Mouse (Mus musculus): Measurements from ENCODE around the gene Glis1. TPM values are rescaled to one million over a fixed set of nuclear protein-coding genes. Genes with fewer than 3 reads are reported as not detected.

The Glis1 gene
- polyA plus RNA-seq, 1 experiment: 0.21 TPM

DNA sequence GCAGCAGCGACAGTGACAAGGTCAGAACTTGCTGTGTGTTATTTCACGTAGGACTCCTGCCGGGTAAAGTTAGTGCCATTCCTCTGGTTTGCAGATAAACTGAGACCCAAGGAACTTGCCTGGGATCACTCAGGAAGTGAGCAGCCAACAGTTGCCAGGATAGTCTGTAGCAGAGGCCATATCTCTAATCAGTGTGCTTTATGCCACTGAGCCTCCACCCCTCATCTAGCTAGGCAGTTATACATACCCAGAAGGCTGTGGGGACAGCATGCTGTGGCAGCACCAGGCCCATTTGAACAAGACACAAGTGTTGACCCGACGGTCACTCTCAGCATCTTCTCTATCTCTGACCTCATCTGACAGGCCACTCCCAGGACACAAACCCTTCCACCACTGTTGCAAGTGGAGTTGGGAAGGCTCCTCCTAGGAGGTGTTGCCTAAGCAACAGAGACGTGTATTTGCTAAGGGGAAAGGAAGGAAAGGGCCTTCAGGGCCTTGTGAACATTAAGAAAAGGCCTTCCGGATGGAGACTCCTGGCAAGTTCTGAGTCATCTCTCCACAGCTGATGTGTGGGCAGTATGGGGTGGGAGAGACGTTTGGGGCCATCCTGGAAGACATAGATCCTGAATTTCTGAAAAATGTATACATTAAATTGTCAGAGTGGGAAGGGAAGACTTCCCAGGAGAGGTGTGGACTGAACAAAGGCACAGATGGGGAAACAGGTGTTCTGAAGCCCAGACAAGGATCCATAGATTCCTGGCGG lies 177.7 kb downstream of the Glis1 start:
- Histone ChIP-seq H3K27me3 (ENCODE audit: control insufficient read depth) (no peaks in the 10 kb centered on the region), H3K4me3 (replicated peaks) (no peak overlapping the region), H3K4me1 (ENCODE audit: control insufficient read depth) (peaks cover 21% of the 10 kb centered on the region), H3K36me3 (ENCODE audit: control insufficient read depth) (no peaks in the 10 kb centered on the region), H3K9me3 (ENCODE audit: control insufficient read depth, low read length) (no peaks in the 10 kb centered on the region)
- TF ChIP-seq TAL1 (IDR thresholded peaks at IDR 0.05; ENCODE audit: low read length) (no peak), GATA1 (IDR thresholded peaks at IDR 0.05; ENCODE audit: low read length) (no peak)

DNA sequence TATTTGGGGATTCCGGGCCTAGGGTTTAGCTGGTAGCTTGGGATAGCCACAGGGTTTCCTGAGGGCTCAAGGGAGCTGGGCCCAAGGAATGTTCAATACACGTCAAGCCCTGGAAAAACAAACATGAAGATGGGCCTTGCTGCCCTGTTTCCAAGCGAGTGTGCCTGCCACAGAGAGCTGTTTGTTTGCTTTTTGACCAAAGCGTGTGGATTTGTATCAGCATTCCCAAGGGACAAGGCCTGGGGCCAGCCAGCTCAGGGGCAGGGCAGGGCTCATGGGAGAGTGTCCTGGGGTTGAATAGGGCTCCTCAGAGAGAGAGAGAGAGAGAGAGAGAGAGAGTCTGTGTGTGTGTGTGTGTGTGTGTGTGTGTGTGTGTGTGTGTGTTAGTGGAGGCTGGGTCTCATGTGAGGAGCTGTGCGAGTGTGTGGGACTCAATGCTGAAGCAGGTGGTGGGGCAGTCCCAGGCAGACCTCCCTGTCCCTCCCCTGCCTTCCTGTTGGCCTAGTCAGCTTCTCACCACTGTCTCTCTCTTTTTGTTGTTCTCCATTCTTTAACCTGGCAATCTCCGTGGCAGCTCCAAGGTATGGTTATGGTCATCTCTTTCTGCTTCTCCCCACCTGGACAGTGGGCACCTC lies 183.3 kb downstream of the Glis1 start:
- no peak for TF ChIP-seq GATA1 (IDR thresholded peaks at IDR 0.05; ENCODE audit: low read length)
- no peak for TF ChIP-seq TAL1 (IDR thresholded peaks at IDR 0.05; ENCODE audit: low read length)
- H3K4me1 ChIP-seq (ENCODE audit: control insufficient read depth): no peaks in the 10 kb centered on the region; the same call in 1 of the 2 replicates
- no peak overlapping the region for H3K4me3 ChIP-seq (replicated peaks)
- no peaks in the 10 kb centered on the region; the same call in 1 of the 2 replicates for H3K27me3 ChIP-seq (ENCODE audit: control insufficient read depth)
- no peaks in the 10 kb centered on the region for H3K36me3 ChIP-seq (ENCODE audit: control insufficient read depth)
- H3K9me3 ChIP-seq (ENCODE audit: control insufficient read depth, low read length): no peaks in the 10 kb centered on the region

DNA sequence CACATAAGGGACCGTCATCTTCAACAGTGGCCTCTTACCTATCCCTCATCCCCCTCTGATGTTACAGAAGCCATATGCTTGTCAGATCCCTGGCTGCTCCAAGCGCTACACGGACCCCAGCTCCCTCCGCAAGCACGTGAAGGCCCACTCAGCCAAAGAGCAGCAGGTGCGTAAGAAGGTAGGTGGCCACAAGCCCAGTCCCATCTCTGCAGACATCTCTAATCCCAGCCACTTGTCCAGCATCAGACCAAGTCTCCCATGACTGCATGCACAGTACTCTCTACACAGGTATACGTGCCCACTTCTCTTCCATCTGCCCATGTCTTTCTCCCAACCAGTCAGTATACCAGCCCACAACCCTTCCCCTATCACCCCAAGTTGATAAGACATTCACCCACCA lies 185.1 kb downstream of the Glis1 start:
- Histone ChIP-seq H3K9me3 (ENCODE audit: control insufficient read depth, low read length) (no peaks in the 10 kb centered on the region), H3K4me3 (replicated peaks) (no peak overlapping the region), H3K27me3 (ENCODE audit: control insufficient read depth) (no peaks in the 10 kb centered on the region; the same call in 1 of the 2 replicates), H3K36me3 (ENCODE audit: control insufficient read depth) (no peaks in the 10 kb centered on the region), H3K4me1 (ENCODE audit: control insufficient read depth) (no peaks in the 10 kb centered on the region; the same call in 1 of the 2 replicates)
- TF ChIP-seq TAL1 (IDR thresholded peaks at IDR 0.05; ENCODE audit: low read length) (no peak), GATA1 (IDR thresholded peaks at IDR 0.05; ENCODE audit: low read length) (no peak)

DNA sequence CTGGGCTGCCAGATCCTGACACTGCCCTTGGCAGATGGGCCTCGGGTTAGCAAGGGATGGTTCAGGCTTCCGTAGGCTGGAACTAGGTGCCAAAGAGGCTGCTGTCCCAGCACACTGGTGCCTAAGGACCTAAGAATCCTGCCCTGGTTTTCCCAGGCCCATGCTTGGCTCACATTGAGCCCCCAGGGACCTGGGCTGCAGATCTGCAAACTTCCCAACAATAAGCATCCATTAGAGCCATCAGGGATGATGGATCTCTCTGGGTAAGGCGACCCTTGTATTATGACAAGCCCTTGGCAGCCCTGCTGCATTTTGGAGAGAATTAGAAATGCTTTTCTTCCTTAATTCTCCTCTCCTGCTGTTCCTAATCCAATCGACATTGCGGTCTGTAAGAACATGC lies 187.0 kb downstream of the Glis1 start:
- H3K4me3 ChIP-seq (replicated peaks): no peak overlapping the region
- no peaks in the 10 kb centered on the region for H3K9me3 ChIP-seq (ENCODE audit: control insufficient read depth, low read length)
- no peaks in the 10 kb centered on the region; the same call in 1 of the 2 replicates for H3K4me1 ChIP-seq (ENCODE audit: control insufficient read depth)
- no peak for TF ChIP-seq GATA1 (IDR thresholded peaks at IDR 0.05; ENCODE audit: low read length)
- no peak for TF ChIP-seq TAL1 (IDR thresholded peaks at IDR 0.05; ENCODE audit: low read length)
- no peaks in the 10 kb centered on the region for H3K36me3 ChIP-seq (ENCODE audit: control insufficient read depth)
- peaks cover 3% of the 10 kb centered on the region for H3K27me3 ChIP-seq (ENCODE audit: control insufficient read depth)

DNA sequence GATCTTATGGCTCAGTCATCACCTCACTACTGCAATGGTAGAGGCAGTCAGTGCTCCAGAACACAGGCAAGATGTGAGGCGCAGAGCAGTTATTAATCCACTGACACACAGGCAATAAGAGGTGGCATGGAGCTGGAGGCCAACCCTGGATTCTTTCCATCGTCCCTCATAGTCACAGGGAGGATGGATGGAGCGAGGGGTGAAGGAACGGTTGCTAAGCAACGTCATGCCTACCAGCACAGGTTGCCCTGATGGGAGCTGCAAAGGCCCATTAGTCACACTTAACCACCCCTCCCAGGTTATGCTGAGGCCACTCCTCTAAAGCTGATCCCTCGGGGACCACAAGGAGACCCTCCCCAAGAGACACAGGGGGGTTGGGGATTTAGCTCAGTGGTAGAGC lies 187.9 kb downstream of the Glis1 start:
- Histone ChIP-seq H3K36me3 (ENCODE audit: control insufficient read depth) (no peaks in the 10 kb centered on the region), H3K4me3 (replicated peaks) (no peak overlapping the region), H3K27me3 (ENCODE audit: control insufficient read depth) (peaks cover 3% of the 10 kb centered on the region), H3K4me1 (ENCODE audit: control insufficient read depth) (no peaks in the 10 kb centered on the region; the same call in 1 of the 2 replicates), H3K9me3 (ENCODE audit: control insufficient read depth, low read length) (no peaks in the 10 kb centered on the region)
- no peak for TF ChIP-seq GATA1 (IDR thresholded peaks at IDR 0.05; ENCODE audit: low read length)
- no peak for TF ChIP-seq TAL1 (IDR thresholded peaks at IDR 0.05; ENCODE audit: low read length)

DNA sequence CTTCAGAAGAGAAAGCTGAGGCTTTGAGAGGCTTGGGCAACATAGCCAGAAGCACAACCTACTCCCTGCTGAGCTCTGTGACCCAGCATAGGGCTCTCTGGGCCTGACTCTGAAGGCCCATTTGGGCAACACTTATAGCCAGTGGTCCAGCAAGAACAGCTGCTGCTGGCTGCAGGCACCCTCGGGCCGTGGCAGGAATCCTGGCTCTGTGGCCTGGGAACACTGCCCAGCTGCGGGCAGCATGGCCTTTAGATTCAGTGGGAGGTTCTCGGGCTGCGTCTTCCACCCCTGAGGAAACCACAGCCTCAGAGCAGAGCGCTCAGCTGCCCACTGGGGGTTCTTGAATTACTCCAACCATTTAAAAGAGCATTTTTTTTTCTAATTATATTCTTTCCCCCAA lies 189.5 kb downstream of the Glis1 start:
- Histone ChIP-seq H3K4me3 (replicated peaks) (no peak overlapping the region), H3K4me1 (ENCODE audit: control insufficient read depth) (no peaks in the 10 kb centered on the region; the same call in 1 of the 2 replicates), H3K27me3 (ENCODE audit: control insufficient read depth) (peaks cover 3% of the 10 kb centered on the region), H3K36me3 (ENCODE audit: control insufficient read depth) (no peaks in the 10 kb centered on the region), H3K9me3 (ENCODE audit: control insufficient read depth, low read length) (no peaks in the 10 kb centered on the region)
- TF ChIP-seq TAL1 (IDR thresholded peaks at IDR 0.05; ENCODE audit: low read length): no peak
- no peak for TF ChIP-seq GATA1 (IDR thresholded peaks at IDR 0.05; ENCODE audit: low read length)

DNA sequence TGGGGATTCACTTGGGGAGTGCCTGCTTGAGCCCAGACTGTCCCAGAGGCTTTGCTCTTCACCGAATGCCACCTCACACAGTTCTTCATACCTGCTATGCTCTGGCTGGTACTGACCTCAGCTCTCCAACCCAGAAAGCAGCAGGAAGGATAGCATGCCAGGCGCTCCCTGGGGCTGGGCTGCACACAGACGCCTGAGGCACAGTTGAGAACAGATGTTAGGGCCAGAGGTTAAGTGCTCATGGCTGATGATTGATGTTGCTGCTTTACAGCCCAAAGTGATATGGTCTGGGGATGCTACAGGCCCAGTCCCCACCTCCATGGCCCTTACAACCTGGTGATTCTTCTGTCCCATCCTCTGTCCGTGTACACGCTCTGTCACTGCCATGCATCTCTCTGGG lies 190.6 kb downstream of the Glis1 start:
- H3K9me3 ChIP-seq (ENCODE audit: control insufficient read depth, low read length): no peaks in the 10 kb centered on the region
- H3K4me1 ChIP-seq (ENCODE audit: control insufficient read depth): no peaks in the 10 kb centered on the region
- TF ChIP-seq TAL1 (IDR thresholded peaks at IDR 0.05; ENCODE audit: low read length) (no peak), GATA1 (IDR thresholded peaks at IDR 0.05; ENCODE audit: low read length) (no peak)
- no peak overlapping the region for H3K4me3 ChIP-seq (replicated peaks)
- H3K27me3 ChIP-seq (ENCODE audit: control insufficient read depth): peaks cover 3% of the 10 kb centered on the region
- H3K36me3 ChIP-seq (ENCODE audit: control insufficient read depth): no peaks in the 10 kb centered on the region

DNA sequence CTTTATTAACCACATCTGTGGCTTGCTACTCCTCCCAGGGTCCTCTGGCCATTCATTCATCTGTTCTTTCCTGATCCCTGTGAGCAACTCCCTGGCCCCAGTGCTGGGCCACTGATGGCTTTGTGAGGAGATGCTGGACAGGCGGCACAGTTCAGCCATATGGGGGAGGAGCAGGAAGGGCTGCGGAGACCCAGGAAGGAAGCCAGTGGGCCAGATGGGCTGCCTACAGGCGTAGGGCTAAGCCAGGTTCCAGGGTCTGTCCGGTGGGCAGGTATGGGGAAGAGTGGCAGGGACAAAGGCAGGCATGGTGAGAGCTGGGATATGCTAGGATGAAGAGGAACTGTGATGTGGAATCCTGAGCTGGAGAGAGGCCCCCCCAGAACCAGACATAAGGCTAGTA lies 193.8 kb downstream of the Glis1 start:
- Histone ChIP-seq H3K9me3 (ENCODE audit: control insufficient read depth, low read length) (no peaks in the 10 kb centered on the region), H3K4me3 (replicated peaks) (no peak overlapping the region), H3K4me1 (ENCODE audit: control insufficient read depth) (no peaks in the 10 kb centered on the region), H3K27me3 (ENCODE audit: control insufficient read depth) (peaks cover 3% of the 10 kb centered on the region), H3K36me3 (ENCODE audit: control insufficient read depth) (no peaks in the 10 kb centered on the region)
- TF ChIP-seq TAL1 (IDR thresholded peaks at IDR 0.05; ENCODE audit: low read length): no peak
- no peak for TF ChIP-seq GATA1 (IDR thresholded peaks at IDR 0.05; ENCODE audit: low read length)

DNA sequence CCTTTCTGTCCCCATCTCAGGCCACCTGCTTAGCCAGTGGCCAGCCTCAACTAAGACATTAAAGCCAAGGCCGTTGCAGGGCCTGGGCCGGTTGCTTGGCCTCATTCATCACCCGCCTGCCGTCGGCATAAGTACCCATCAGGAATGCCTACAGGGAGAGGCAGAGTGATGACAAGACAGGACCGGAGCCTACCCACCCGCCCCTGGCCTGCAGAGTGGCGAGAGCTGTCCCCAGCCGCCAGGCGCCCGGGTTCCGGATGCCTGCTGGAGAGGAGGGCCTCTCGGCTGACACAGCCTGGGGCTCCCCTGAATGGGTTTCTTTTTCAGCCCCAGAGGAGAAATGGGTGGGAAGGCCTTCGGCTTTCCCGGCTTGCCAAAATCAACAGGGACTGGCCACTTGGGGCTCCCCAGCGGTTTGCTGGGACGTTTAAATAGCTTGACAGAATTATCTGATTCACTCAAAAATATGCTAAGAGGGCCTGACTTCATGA lies 194.6 kb downstream of the Glis1 start:
- no peak overlapping the region for H3K4me3 ChIP-seq (replicated peaks)
- H3K27me3 ChIP-seq (ENCODE audit: control insufficient read depth): peaks cover 3% of the 10 kb centered on the region
- no peaks in the 10 kb centered on the region for H3K4me1 ChIP-seq (ENCODE audit: control insufficient read depth)
- TF ChIP-seq GATA1 (IDR thresholded peaks at IDR 0.05; ENCODE audit: low read length) (no peak), TAL1 (IDR thresholded peaks at IDR 0.05; ENCODE audit: low read length) (no peak)
- no peaks in the 10 kb centered on the region for H3K36me3 ChIP-seq (ENCODE audit: control insufficient read depth)
- H3K9me3 ChIP-seq (ENCODE audit: control insufficient read depth, low read length): no peaks in the 10 kb centered on the region

Data from erythroblast, embryonic 14.5 days (primary cell).